Mouse (Mus musculus): ENCODE data around the gene Klhl4.

The Klhl4 gene

DNA sequence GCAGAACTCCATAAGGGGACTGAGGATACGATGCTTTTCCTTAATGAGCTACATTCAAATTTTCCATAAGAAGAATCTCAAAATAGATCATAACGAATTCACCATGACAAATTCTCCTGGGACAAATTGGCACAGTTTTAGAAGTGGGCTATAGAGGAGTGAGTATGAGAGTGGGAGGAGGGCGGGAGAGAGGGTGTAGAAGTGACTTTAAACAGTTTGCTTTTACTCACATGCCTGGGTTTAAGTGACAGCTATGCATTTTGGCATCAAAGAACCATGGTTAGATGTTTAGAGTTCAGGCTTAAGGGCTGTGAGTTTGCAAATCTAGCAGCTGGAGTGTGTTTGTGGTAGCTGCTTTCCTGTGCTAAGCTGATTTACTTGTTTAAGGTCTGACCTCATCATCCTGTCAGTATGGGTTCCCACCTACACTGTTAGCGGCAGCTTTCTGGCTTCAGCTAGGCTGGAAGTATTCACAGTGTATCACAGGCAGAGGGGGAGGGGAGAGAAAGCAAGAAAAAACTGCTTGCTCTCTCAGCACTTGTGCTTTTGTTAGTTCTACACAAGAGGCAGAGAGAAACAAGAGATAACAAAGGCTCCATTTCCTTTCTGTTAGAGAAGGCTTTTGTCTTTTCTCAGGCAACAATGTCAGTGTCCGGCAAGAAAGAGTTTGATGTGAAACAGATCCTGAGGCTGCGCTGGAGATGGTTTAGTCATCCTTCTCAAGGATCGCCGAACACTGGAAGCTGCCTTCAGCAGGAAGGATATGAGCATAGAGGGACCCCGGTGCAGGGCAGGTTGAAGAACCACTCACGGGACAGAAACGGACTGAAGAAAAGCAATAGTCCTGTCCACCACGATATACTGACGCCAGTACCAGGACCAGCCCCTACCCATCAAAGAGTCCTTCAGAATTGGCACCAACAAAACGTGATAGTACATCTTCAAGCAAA lies at the start of gene Klhl4:
Gene Klhl4, plus strand, starts transcription at position 552 of the 950 bp plus-strand sequence.
- in situ Hi-C loops (cut with MboI, MseI): no loop called here

DNA sequence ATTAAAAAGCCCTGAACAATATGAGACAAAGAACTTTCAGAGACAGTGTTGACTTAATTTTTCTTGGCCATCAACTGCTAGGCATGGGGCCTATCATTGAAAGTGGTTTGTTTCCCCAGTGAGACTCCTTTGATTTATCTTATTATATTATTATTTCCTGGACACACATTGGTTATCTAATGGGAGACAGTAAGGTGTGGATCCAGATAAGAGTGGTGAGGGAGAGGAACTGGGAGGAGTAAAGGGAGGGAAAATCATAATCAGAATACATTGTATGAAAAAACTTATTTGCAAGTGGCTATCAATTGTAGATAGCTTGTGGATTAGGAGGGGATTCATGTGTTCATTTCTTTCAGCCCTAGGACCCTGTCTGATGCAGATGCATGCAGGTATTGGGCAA lies 10.0 kb downstream of the Klhl4 start:
- in situ Hi-C loops (cut with MboI, MseI): no loop called here

DNA sequence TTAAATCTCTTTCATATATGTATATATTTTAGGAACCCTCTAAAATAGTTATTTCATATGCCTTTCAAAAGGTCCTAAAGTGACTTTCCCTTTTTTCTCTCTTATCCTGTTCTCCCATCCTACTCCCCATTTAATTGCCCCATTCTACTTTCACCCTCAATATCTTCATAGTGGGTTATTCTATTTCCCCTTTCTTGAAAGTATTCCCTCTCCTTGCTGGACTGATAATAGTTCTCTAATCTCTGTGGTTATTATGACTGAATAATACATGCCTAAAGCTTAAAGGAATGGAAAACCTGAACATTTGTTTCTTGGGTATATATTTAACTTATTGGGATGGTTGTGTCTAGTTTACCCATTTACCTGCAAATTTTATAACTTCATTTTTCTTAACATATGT lies 12.6 kb downstream of the Klhl4 start:
- in situ Hi-C loops (cut with MboI, MseI): no loop called here

DNA sequence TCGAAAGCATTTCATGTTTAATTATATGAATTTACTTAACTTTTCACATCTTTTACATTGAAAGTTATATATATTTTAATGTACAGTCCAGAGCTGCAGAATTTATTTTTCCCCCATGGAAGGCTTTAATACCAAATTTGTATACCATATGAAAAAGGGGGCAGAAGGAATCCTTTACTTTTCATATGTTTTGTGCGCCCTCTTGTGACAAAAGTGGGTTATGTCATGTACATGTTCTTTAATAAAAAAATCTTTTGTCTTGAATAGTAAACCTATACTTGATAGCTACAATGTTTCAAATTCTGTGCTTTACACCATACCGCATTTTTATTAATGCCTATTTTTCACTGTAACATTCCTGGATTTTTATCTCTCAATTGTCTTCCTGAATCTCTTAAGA lies 84.0 kb downstream of the Klhl4 start:
- in situ Hi-C loops (cut with MboI, MseI): no loop called here

DNA sequence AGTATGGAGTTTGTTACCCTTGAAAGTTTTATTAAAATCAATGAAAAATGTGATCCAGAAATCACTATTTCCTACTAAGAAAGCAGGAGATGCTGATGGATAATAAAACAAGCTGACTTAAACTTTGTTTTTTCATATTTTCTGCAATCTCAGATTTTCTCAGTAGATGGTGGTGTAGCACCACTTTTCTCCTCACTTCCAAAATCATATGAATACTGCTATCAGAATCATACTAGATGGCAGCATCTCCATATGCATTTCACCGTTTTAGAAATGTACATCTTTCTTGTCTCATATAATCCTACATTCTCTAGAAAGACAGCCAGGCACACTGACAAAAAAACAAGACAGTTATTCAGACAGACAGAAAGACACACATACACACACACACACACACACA lies 108.2 kb downstream of the Klhl4 start:
- in situ Hi-C loops (cut with MboI, MseI): no loop called here
